Mouse (Mus musculus) layer of hippocampus, adult 11-12 months (tissue): ENCODE results near the gene Cutal.

Experiments
- DNase-seq: peaks from one replicate; pipeline ENCODE4 v3.0.0; 2022; ENCODE audit warnings: low spot score

Gene Cutal

GRCm38 (mm10) chr2:34920144-34920543 is 45.9 kb downstream of the Cutal start:
- no peak for DNase-seq

- DNase-seq = no peak
Measured at GRCm38 (mm10) chr2:34922729-34923128, 48.5 kb downstream of the Cutal start.

GRCm38 (mm10) chr2:34927320-34927719 is 53.1 kb downstream of the Cutal start:
- DNase-seq = no peak

GRCm38 (mm10) chr2:34937460-34937859 is 63.3 kb downstream of the Cutal start:
- DNase-seq = no peak

GRCm38 (mm10) chr2:34938269-34939208 is 64.3 kb downstream of the Cutal start:
- DNase-seq = no peak

- DNase-seq = no peak
Measured at GRCm38 (mm10) chr2:34940246-34940645, 66.0 kb downstream of the Cutal start.

GRCm38 (mm10) chr2:34941061-34941675 is 67.0 kb downstream of the Cutal start:
- no peak for DNase-seq
